In the genomic region with DNA sequence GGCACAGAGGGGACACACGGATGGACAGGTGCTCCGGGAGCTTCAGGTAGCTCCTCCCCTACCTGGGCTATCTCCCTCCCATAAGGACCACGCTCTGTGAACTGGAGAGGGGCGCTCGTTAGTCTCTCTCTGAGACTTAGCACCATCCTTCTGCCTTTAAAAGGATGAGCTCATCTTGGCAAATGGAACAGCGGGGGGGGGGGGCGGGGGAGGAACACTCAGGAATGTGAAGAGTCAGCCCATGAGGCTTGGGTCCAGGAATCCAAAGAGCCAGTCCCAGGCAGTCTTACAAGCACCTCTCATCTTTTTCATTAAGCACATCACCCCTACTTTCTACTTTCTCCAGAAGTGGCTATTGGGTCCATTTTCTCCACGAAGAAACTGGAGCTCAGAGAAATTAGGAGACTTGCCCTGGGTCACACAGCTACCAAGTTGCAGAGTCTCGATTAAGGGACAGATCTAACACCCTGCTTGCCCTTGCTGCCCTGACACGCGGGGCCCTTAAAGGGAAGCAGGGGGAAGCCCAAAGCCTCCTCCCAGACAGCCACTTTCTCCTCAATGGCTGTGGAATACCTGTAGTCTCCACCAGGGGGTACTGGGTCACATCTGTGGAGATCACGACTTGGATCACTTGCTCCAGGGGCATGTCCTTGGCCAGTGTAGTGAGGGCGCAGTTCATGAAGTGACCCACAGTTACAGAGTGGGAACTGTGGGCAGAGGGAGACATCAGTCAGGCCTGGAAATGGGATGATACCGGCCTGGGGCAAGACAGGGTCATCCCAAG, we compare ENCODE assay signal across 10 mouse cellular contexts. TPM values are rescaled to one million over a fixed set of nuclear protein-coding genes. Genes with fewer than 3 reads are reported as not detected.
DNase-seq lines count a peak whose midpoint lies in the region; ATAC-seq and TF ChIP-seq lines count a peak whose summit lies in the region.
"Had no signal": no experiment of that assay in that cellular context is flagged by ENCODE, and none has a peak within 500 bp of the region (broad histone marks: within the 10 kb centered on the region; RNA-seq: fewer than 3 reads in every experiment).

No protein-coding gene starts in this region.

- DNase-seq in ovary, postnatal 36 days (ENCODE audit: low spot score) = peak; percentile 36
- no peak for DNase-seq in ovary, postnatal 10 days (ENCODE audit: low spot score)
- DNase-seq in T-cell, adult 2 months (ENCODE audit: low spot score) = peak; percentile 24
- DNase-seq in gastrocnemius, adult 18-20 months (ENCODE audit: low spot score) = peak; percentile 73
- DNase-seq in left cerebral cortex, postnatal 25 days (ENCODE audit: low spot score in 2 of 2) = no peak

- TF ChIP-seq CTCF in intestine, postnatal 0 days (IDR thresholded peaks at IDR 0.05; ENCODE audit: low read depth) = peak; percentile 89

- H3K4me1 ChIP-seq in intestine, postnatal 0 days (replicated peaks; ENCODE audit: control insufficient read depth, insufficient read depth, low read length) = no peaks in the 10 kb centered on the region

- no peak overlapping the region for H3K27ac ChIP-seq in intestine, postnatal 0 days (ENCODE audit: low read depth, low read length)

- no peak overlapping the region for H3K4me3 ChIP-seq in intestine, postnatal 0 days (ENCODE audit: low read depth, low read length)

- no peak overlapping the region for H3K4me2 ChIP-seq in intestine, postnatal 0 days (replicated peaks; ENCODE audit: low read depth)

- no peaks in the 10 kb centered on the region for H3K9me3 ChIP-seq in intestine, postnatal 0 days (ENCODE audit: control insufficient read depth)

- H3K36me3 ChIP-seq in intestine, postnatal 0 days (ENCODE audit: control insufficient read depth, insufficient read depth) = no peaks in the 10 kb centered on the region

- no peaks in the 10 kb centered on the region for H3K27me3 ChIP-seq in intestine, postnatal 0 days (replicated peaks; ENCODE audit: control insufficient read depth, insufficient read depth, low read length)

- peak; percentile 29; the same call in 1 of the 2 replicates for ATAC-seq in intestine, postnatal 0 days
- 0 out of 2 replicates have a peak, but pooled peaks have one; percentile 18 for ATAC-seq in neutrophil, adult 5-6 weeks (ENCODE audit: extremely low read depth, insufficient number of reproducible peaks, low FRiP score, poor library complexity, severe bottlenecking)
- ATAC-seq in erythroblast, adult 5-6 weeks (replicated peaks; ENCODE audit: low FRiP score, poor library complexity, severe bottlenecking) = no peak

- intact Hi-C loops in left cerebral cortex, postnatal 25 days (cut with DNase I) = no loop called here

- 41% methylated on average over 14 of the region's 14 CpGs for WGBS in intestine, postnatal 0 days

- no peak overlapping the region for H3K9ac ChIP-seq in intestine, postnatal 0 days (ENCODE audit: low read depth, low read length)

RNA-seq across cellular contexts. Expression of gene Clcnka, which starts 8.2 kb away (rescaled TPM):
- not detected for total RNA-seq in gastrocnemius, adult 18-20 months (2021)
- 0.14 TPM in 1 of 2 replicates, not detected in the other for polyA plus RNA-seq in intestine, postnatal 0 days (2015; fragmentation: Nextera tagmentation; extraction: Ambion mirVana)
- total RNA-seq in neutrophil, adult 5-6 weeks (2017) = not detected in 2 replicates
- not detected in 2 replicates for total RNA-seq in erythroblast, adult 5-6 weeks (2015; ENCODE audit: low replicate concordance)
- total RNA-seq in erythroblast, adult 5-6 weeks (2017; ENCODE audit: low replicate concordance) = not detected in 2 replicates
- total RNA-seq in left cerebral cortex, postnatal 25 days (2021) = not detected
- total RNA-seq: gastrocnemius, adult 8-10 months had no signal

RNA-seq across cellular contexts. Expression of gene Clcnkb, which starts 9.1 kb away (rescaled TPM):
- total RNA-seq in gastrocnemius, adult 18-20 months (2021) = under 1 TPM in 1 of 2 experiments, not detected in 1; 0.40 TPM
- not detected in 2 replicates for polyA plus RNA-seq in intestine, postnatal 0 days (2015; fragmentation: Nextera tagmentation; extraction: Ambion mirVana)
- not detected in 2 replicates for total RNA-seq in neutrophil, adult 5-6 weeks (2017)
- not detected in 2 replicates for total RNA-seq in erythroblast, adult 5-6 weeks (2015; ENCODE audit: low replicate concordance)
- total RNA-seq in erythroblast, adult 5-6 weeks (2017; ENCODE audit: low replicate concordance) = not detected in 2 replicates
- not detected for total RNA-seq in left cerebral cortex, postnatal 25 days (2021)
- polyA plus RNA-seq: neural tube, embryonic 14.5 days had no signal

RNA-seq across cellular contexts. Expression of gene Hspb7, which starts 13.9 kb away (rescaled TPM):
- 100 to 1,000 TPM; 331 to 560 TPM for total RNA-seq in gastrocnemius, adult 18-20 months (2021)
- 4.7 and 8.0 TPM in 2 replicates for polyA plus RNA-seq in intestine, postnatal 0 days (2015; fragmentation: Nextera tagmentation; extraction: Ambion mirVana)
- not detected in 2 replicates for total RNA-seq in neutrophil, adult 5-6 weeks (2017)
- total RNA-seq in erythroblast, adult 5-6 weeks (2015; ENCODE audit: low replicate concordance) = not detected in 2 replicates
- total RNA-seq in erythroblast, adult 5-6 weeks (2017; ENCODE audit: low replicate concordance) = not detected in 2 replicates
- under 1 TPM; 0.39 to 0.66 TPM for total RNA-seq in left cerebral cortex, postnatal 25 days (2021)

RNA-seq across cellular contexts. Expression of gene Srarp, which starts 29.2 kb away (rescaled TPM):
- total RNA-seq in gastrocnemius, adult 18-20 months (2021) = 1 to 10 TPM in 1 of 2 experiments, under 1 TPM in 1; 0.87 to 1.0 TPM
- polyA plus RNA-seq in intestine, postnatal 0 days (2015; fragmentation: Nextera tagmentation; extraction: Ambion mirVana) = not detected in 2 replicates
- total RNA-seq in neutrophil, adult 5-6 weeks (2017) = not detected in 2 replicates
- total RNA-seq in erythroblast, adult 5-6 weeks (2015; ENCODE audit: low replicate concordance) = not detected in 2 replicates
- 0.70 TPM in 1 of 2 replicates, not detected in the other for total RNA-seq in erythroblast, adult 5-6 weeks (2017; ENCODE audit: low replicate concordance)
- total RNA-seq in left cerebral cortex, postnatal 25 days (2021) = 1 to 10 TPM; 4.7 to 6.0 TPM

RNA-seq across cellular contexts. Expression of gene Zbtb17, which starts 37.7 kb away (rescaled TPM):
- total RNA-seq in gastrocnemius, adult 18-20 months (2021) = 10 to 100 TPM; 29.2 to 32.2 TPM
- 9.7 and 9.8 TPM in 2 replicates for polyA plus RNA-seq in intestine, postnatal 0 days (2015; fragmentation: Nextera tagmentation; extraction: Ambion mirVana)
- 25.3 and 32.0 TPM in 2 replicates for total RNA-seq in neutrophil, adult 5-6 weeks (2017)
- 6.3 TPM in 1 of 2 replicates, not detected in the other for total RNA-seq in erythroblast, adult 5-6 weeks (2015; ENCODE audit: low replicate concordance)
- 2.6 and 4.3 TPM in 2 replicates for total RNA-seq in erythroblast, adult 5-6 weeks (2017; ENCODE audit: low replicate concordance)
- 10 to 100 TPM; 42.1 to 43.3 TPM for total RNA-seq in left cerebral cortex, postnatal 25 days (2021)

Comparison
In these comparisons a context has a peak if more than half of its experiments do, and no peak if none do; other contexts are left out.
1. DNase-seq: peak in ovary, postnatal 36 days (single experiment), T-cell, adult 2 months (single experiment) and gastrocnemius, adult 18-20 months (single experiment); none in ovary, postnatal 10 days (single experiment) and left cerebral cortex, postnatal 25 days (0 of 2).
2. RNA of gene Hspb7, which starts 13.9 kb away (total RNA-seq): 331 to 560 TPM in gastrocnemius, adult 18-20 months; 0.39 to 0.66 TPM in left cerebral cortex, postnatal 25 days, not detected in neutrophil, adult 5-6 weeks and not detected in erythroblast, adult 5-6 weeks; every median in the first group is over 100 times any median in the second.